Mouse (Mus musculus) ovary, adult 18-20 months (tissue): ENCODE measurements at regions not wholly inside any gene's neighbourhood (a gene's known extent, or its start where the extent isn't known, plus 50 kb on each side); places are given as distances from the start of the nearest gene placed in this dataset.
"Not testable (repeated sequence)": the region's sequence is repeated elsewhere in the genome, so short reads cannot be mapped to it uniquely, and the experiment has no call there.

Source experiments
- DNase-seq: peaks from one replicate; pipeline ENCODE4 v3.0.0; 2022; ENCODE audit warnings: low spot score, mixed read lengths

GRCm38 (mm10) chr15:5625367-5625766 lies 381.4 kb upstream of the Ptger4 start:
- no peak for DNase-seq

GRCm38 (mm10) chr15:5646673-5647072 lies 402.7 kb upstream of the Ptger4 start:
- no peak for DNase-seq

DNA sequence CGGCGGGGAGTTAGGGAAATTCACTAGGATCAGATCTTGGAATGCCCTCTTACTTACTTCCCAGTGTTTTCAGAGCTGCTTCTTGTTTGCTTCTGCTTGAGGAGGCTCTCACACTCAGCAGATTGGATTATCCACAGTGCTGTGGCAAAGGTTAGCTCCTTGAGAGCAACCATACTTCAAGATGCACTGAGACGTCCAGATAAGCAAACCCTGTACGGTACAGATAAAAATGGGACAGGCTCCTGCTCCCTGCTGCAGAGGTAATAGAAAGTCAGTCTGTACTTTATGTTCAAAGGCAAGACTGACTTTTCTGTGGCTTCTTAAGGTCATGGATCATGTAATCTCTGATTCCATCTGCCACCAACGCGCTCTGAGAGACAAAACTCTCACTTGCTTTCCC lies 414.8 kb upstream of the Ptger4 start:
- no peak for DNase-seq

- no peak for DNase-seq
Observed at GRCm38 (mm10) chr15:5660819-5661218, 416.8 kb upstream of the Ptger4 start.

- DNase-seq: no peak
Observed at GRCm38 (mm10) chr15:5671781-5672180, 427.8 kb upstream of the Ptger4 start.

GRCm38 (mm10) chr15:5676704-5677103 lies 432.7 kb upstream of the Ptger4 start:
- no peak for DNase-seq

DNA sequence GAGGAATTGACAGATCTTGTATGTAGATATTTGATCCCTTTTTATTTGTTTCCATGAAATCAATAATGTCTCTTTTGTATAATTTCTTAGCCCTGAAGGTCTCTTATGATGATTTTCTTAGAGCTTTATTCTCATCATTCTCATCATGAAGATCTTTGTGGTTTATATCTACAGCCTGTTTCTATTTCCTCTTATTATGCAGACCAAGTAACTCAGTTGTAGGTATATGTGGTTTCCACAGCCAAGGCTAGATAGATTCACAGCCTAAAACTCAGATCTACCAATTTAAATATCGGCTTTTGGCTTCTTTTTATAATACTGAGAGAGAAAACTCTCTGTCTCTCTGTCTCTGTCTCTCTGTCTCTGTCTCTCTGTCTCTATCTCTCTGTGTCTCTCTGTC lies 449.8 kb upstream of the Ptger4 start:
- no peak for DNase-seq

DNA sequence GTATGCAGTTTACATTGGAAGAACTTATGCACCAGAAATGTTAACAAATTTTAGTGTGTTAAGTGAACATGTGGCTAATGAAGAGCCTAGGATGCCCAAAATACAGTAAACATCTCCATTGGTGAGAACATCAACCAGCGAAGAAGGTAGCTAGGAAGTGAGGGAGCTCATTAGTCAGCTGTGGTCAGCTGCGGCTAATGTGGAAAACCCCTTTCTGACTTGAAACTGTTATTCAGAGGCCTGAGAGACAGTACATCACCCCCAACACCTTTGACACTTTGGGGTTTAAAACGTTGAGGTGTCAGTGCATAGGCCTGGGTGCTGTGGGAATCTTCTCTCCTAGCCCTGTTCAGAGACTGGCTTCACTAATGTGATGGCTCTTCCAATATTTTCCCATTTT lies 451.0 kb upstream of the Ptger4 start:
- DNase-seq: no peak

- no peak for DNase-seq
Observed at GRCm38 (mm10) chr15:5708454-5708853, 464.5 kb upstream of the Ptger4 start.

- no peak for DNase-seq
Observed at GRCm38 (mm10) chr15:5740658-5741057, 496.7 kb upstream of the Ptger4 start.

GRCm38 (mm10) chr15:5743893-5744292 lies 499.9 kb upstream of the Ptger4 start:
- DNase-seq: no peak

DNA sequence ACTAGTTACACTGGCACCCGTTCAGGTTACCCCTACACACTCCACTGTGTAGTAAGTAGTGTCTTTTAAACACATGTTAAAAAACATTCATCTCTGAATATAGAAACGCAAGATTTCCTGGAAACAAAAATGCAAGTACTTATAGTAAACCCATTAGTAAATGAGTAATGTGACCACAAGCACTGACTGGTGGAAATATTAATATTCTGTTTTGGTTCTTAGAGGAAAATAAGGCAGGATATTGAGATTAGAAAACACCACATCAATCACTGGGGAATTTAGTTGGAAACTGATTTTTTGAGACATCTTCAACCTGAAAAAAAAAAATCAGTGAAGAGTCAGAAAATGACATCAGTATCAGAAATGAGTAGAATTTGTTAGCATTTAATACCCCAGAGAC lies 514.7 kb upstream of the Ptger4 start:
- no peak for DNase-seq

GRCm38 (mm10) chr15:5762216-5762615 lies 518.2 kb upstream of the Ptger4 start:
- no peak for DNase-seq

DNA sequence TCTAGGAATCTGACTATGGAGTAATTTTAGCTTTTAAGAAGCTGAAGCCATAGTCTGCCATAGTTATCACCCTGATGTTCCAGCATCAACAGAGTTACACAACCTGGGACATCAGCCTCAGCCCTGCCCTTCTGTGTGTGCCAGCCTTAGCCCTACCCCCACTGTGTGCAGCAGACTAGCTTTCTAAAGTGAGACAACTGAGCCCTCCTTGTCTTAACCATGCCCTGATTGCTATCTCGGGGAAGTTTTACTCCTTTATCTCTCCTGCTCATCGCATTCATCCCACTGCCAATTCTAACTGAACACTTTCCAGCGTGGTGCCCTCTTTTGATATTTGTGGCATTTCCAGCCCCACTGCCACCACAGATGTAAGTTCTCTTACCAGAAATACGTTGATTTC lies 522.5 kb upstream of the Dab2 start:
- DNase-seq: no peak

DNA sequence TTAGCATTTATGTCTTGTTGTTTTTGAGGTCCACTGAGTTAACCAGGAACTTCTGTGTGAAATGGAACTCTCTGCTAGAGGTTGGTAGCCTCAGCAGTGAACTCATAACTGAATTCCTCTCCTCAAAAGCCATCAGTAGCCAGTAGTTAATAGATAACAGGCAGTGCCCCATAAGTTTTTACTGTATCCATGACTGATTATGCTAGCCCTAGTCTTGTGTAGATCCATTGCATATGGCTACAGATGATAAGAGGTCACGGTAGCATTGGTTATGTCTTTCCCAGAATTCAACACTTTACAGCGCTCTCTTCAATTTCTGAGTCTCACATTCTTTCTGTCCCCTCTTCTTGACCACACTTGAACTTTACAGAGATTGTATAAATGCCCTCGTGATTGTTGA lies 499.7 kb upstream of the Dab2 start:
- no peak for DNase-seq

DNA sequence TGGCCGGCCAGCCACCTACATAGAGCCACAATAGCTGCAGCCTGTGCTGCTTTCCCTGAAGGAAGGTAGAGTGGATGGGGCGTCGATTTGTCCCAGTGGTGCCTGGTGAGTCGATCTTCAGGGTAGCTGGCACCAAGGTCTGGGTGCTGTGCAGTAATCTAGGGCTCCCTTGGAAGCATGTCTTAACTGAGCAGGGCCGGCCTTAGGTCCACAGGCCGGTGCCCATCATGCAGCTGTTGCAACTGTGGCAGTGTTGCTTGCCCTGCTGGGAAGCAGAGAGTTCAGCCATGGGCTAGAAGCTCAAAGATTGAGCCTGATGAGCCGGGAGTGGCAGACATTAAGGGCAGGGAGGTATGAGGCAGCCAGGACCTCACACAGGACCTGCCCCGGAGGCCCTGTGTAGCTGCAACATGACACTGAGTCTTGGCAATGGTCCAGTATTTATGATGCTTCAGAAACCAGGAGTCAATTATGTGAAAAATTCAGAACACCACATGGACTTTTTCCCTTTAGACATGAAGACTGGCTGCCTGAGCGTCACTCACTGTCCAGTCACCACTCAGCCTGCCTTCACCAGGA lies 488.3 kb upstream of the Dab2 start:
- no peak for DNase-seq

DNA sequence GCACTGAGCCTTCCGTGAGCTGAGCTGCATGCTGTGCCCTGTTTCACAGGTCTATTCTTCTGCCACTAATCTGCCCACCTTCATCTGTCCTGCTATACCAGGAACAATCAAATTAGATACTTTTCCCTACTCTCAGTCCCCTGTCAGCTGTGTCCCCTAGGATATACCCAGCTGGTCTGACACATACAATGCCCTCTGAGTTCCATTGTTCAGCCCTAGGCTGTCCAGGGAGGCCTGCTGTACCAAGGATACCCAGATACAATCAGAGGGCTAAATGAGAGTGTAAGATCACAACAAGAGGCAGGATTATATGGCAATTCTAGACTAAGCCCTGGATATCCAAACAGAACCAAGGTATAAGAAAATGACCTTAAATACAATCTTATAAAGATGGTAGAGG lies 487.6 kb upstream of the Dab2 start:
- DNase-seq: no peak

DNA sequence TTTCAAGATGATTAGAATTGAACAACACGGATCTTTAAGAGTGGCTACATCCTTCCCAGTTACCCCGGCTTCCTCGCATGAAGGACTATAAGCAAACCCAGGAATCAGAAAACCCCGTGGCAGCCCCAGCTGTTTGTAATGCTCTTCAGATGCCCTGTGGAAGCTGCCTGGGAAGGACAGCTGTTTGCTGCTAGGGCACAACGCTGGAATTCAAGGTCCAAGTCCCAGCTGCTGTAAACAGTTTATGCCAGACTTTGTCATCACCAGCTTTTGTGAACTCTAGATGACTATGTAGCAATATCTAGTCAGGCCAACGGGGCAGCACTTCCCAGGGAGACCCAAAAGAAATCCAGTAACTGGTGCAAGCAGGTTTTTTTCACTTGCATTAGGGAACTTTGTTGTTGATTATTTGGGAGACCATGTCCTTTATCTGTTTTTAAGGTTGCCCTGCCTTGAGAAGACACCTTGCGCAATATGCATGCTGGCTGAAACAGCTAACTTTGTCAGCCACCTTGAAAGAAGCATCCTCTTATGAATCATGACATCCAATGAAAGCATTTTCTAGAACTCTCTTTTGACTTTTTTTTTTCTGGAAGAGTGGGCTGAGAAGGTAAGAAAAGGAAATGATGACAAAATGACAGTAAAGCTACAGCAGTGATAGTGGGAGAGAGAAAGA lies 481.5 kb upstream of the Dab2 start:
- no peak for DNase-seq

DNA sequence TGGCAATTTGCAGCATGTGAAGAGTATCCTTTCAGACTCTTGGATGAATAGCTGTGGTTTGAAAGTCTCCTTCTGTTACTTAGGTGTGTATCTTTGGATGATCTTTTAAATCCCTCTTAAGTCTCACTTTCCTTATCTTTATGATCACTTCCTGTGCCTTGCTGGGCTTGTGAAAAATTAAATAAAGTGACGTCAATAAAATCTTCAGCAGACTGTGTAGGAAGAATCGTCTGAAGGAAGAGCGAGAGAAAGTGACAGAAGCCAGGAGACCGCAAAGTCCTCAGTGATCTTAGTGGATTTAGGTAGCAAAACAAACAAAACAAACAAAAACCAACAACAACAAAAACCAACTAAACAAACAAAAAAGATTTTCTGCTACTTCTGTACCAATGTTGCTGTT lies 459.6 kb upstream of the Dab2 start:
- DNase-seq: no peak

GRCm38 (mm10) chr15:5841369-5842149 lies 458.0 kb upstream of the Dab2 start:
- DNase-seq: not testable (repeated sequence)

DNA sequence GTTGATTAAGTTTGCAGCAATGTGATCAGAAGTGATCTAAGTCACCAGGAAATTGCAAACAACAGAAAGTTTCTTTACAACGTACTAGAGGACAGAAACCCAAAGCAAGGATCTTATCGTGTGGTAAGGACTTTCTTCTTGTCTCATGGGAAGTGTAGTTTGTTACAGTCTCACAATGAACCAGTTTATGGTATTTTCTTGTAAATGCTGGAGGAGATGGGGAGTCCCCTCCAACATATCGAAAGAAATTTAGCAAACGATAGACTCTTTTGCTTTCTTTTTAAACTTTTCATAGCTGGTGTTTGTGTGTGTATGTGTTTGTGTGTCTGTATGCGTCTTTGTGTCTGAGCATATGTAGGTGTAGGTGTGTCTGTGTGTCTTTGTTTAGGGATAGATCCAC lies 453.0 kb upstream of the Dab2 start:
- no peak for DNase-seq

- DNase-seq: no peak
Observed at GRCm38 (mm10) chr15:5847413-5848100, 452.0 kb upstream of the Dab2 start.

DNA sequence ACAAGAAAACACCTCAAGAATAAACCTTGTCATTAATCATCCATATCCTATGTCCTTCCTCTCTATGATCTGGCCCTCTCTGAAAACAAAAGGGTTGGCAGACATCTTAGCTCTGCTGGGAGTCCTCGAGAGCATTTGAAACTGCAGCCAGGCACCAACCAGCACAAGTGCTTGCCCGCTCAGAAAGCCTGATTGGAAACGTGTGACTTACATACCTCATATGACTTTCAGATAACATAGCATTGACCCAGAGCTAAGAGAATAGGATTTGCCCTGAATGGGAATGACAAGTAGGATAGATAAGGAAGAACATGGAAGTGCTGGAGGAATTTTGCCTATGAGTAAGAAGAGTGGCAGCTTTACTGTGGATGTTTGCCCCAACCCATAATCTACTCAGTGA lies 447.1 kb upstream of the Dab2 start:
- no peak for DNase-seq
